12 mouse cellular contexts compared by ENCODE assay signal in the genomic region with DNA sequence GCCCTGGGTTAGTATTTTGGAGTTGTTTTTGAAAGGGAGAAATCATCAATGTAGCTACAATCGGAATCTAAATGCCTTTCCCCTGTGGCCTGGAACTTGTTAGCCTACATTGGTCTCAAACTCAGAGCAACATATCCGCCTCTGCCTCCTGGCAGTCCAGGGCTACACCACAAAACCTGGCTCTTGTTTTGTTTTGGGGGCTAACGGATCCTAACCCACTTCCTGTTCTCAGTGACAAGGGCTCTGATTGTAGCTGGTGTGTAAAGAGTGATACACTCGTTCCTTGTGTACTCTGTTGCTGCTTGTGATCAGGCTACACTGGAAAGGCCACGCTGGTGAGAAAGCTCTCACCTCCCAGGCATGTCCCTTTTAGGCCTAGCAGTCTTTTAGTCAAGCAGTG. TPM values are rescaled to one million over a fixed set of nuclear protein-coding genes. Genes with fewer than 3 reads are reported as not detected.
"Had no signal": no experiment of that assay in that cellular context is flagged by ENCODE, and none has a peak within 500 bp of the region (broad histone marks: within the 10 kb centered on the region; RNA-seq: fewer than 3 reads in every experiment).

No protein-coding gene starts in this region.

- DNase-seq: kidney, adult 8-10 months; kidney, postnatal 4 days; left cerebral cortex, postnatal 4 days; lung, embryonic 14.5 days; lung, postnatal 10 days; right cerebral cortex, adult 18-20 months; right cerebral cortex, postnatal 25 days had no signal

- ATAC-seq: intestine, postnatal 0 days; midbrain, embryonic 13.5 days had no signal

RNA-seq across cellular contexts. Expression of gene Gm5767, which starts 49.1 kb away (rescaled TPM):
- total RNA-seq: layer of hippocampus, adult 2 months; layer of hippocampus, postnatal 10 days; left cerebral cortex, postnatal 4 days; midbrain, postnatal 0 days had no signal
